Mouse (Mus musculus) embryonic facial prominence, embryonic 13.5 days (tissue): ENCODE results near the gene Golt1a. TPM values are rescaled to one million over a fixed set of nuclear protein-coding genes. Genes with fewer than 3 reads are reported as not detected.
A peak's percentile ranks its signal among the peaks of the same experiment; 100 is the strongest.
"Not testable (repeated sequence)": the region's sequence is repeated elsewhere in the genome, so short reads cannot be mapped to it uniquely, and the experiment has no call there.

Experiments used
- ATAC-seq: fragments of 200-750 bp; cut with Nextera tagmentation; 2 replicates; pipeline ENCODE4 v1.8.0; 2017; ENCODE audit warnings: low read depth; ENCODE audit not compliant: insufficient number of reproducible peaks, insufficient read depth, low FRiP score, low TSS enrichment
- H3K27ac ChIP-seq: fragments of 300-500 bp; sonication (generic); 2 replicates; pipeline ENCODE4 v1.5.1; 2015; ENCODE audit warnings: moderate library complexity, mild to moderate bottlenecking, inconsistent platforms
- H3K27me3 ChIP-seq: fragments of 300-500 bp; sonication (generic); 2 replicates; pipeline ENCODE4 v1.6.1; 2015; ENCODE audit warnings: mild to moderate bottlenecking, inconsistent platforms
- H3K36me3 ChIP-seq: fragments of 300-500 bp; sonication (generic); 2 replicates; pipeline ENCODE4 v1.6.1; 2015; ENCODE audit warnings: mild to moderate bottlenecking, inconsistent platforms
- H3K4me1 ChIP-seq: fragments of 300-500 bp; sonication (generic); 2 replicates; pipeline ENCODE4 v1.6.1; 2015; ENCODE audit warnings: inconsistent platforms
- H3K4me2 ChIP-seq: fragments of 300-500 bp; sonication (generic); 2 replicates; pipeline ENCODE4 v1.6.1; 2015; ENCODE audit warnings: moderate library complexity, mild to moderate bottlenecking, inconsistent platforms
- H3K4me3 ChIP-seq: fragments of 300-500 bp; sonication (generic); 2 replicates; pipeline ENCODE4 v1.5.1; 2015; ENCODE audit warnings: mild to moderate bottlenecking, inconsistent platforms
- H3K9ac ChIP-seq: fragments of 300-500 bp; sonication (generic); 2 replicates; pipeline ENCODE4 v1.6.1; 2015; ENCODE audit warnings: mild to moderate bottlenecking, inconsistent platforms
- H3K9me3 ChIP-seq: fragments of 300-500 bp; sonication (generic); 2 replicates; pipeline ENCODE4 v1.6.1; 2016; ENCODE audit warnings: inconsistent platforms
- WGBS: fragments of 180-500 bp; shearing (Covaris S2); methylation state at CpG from one replicate; pipeline ENCODE4 v1.1.7; 2015; ENCODE audit warnings: mixed read lengths; 5-methylcytosine and 5-hydroxymethylcytosine counted together
- polyA plus RNA-seq: library from polyadenylated mRNA; unstranded; fragments of >200 nt; fragmentation: Nextera tagmentation; extraction: Ambion mirVana; gene quantifications from 2 replicates; pipeline ENCODE4 v1.2.1, GENCODE M21; 2015

The Golt1a gene
- polyA plus RNA-seq, 1 experiment from 2014 or later = not detected

- Histone ChIP-seq H3K4me1 (peaks cover 13% of the 10 kb centered on the region), H3K36me3 (no peaks in the 10 kb centered on the region), H3K27me3 (peaks cover 47% of the 10 kb centered on the region), H3K9ac (no peak overlapping the region), H3K9me3 (no peaks in the 10 kb centered on the region), H3K4me2 (no peak overlapping the region), H3K4me3 (no peak overlapping the region), H3K27ac (no peak overlapping the region)
- no peak for ATAC-seq
- 58% methylated on average over 6 of the region's 6 CpGs for WGBS
These were observed 18.7 kb downstream of the Golt1a start for GRCm38 (mm10) chr1:133328299-133328795.

- Histone ChIP-seq H3K4me3 (peak overlapping the region; percentile 36), H3K27me3 (peaks cover 47% of the 10 kb centered on the region), H3K27ac (no peak overlapping the region), H3K4me1 (peaks cover 6% of the 10 kb centered on the region), H3K36me3 (no peaks in the 10 kb centered on the region), H3K9me3 (no peaks in the 10 kb centered on the region), H3K9ac (peak overlapping the region; percentile 49; the same call in 1 of the 2 replicates), H3K4me2 (peak overlapping the region; percentile 63)
- ATAC-seq = no peak
- WGBS = 6% methylated on average over 34 of the region's 34 CpGs
These were observed 19.5 kb downstream of the Golt1a start for GRCm38 (mm10) chr1:133328896-133329637.

GRCm38 (mm10) chr1:133329638-133329964, 20.0 kb downstream of the Golt1a start:
- Histone ChIP-seq H3K27me3 (peaks cover 47% of the 10 kb centered on the region), H3K4me1 (peaks cover 6% of the 10 kb centered on the region), H3K4me3 (peak overlapping the region; percentile 36), H3K9me3 (no peaks in the 10 kb centered on the region), H3K4me2 (peak overlapping the region; percentile 63), H3K36me3 (no peaks in the 10 kb centered on the region), H3K9ac (peak overlapping the region; percentile 49; the same call in 1 of the 2 replicates), H3K27ac (no peak overlapping the region)
- WGBS = 20% methylated on average over 7 of the region's 7 CpGs
- ATAC-seq = no peak

GRCm38 (mm10) chr1:133331142-133331541, 21.5 kb downstream of the Golt1a start:
- no peak for ATAC-seq
- H3K27ac ChIP-seq = no peak overlapping the region
- 68% methylated on average over 3 of the region's 3 CpGs for WGBS
- peaks cover 6% of the 10 kb centered on the region for H3K4me1 ChIP-seq
- no peak overlapping the region for H3K4me2 ChIP-seq
- H3K4me3 ChIP-seq = no peak overlapping the region
- H3K27me3 ChIP-seq = peaks cover 47% of the 10 kb centered on the region
- no peak overlapping the region for H3K9ac ChIP-seq
- H3K9me3 ChIP-seq = no peaks in the 10 kb centered on the region
- no peaks in the 10 kb centered on the region for H3K36me3 ChIP-seq

GRCm38 (mm10) chr1:133332656-133333430, 23.2 kb downstream of the Golt1a start:
- no peak overlapping the region for H3K27ac ChIP-seq

GRCm38 (mm10) chr1:133333937-133334336, 24.3 kb downstream of the Golt1a start:
- H3K27me3 ChIP-seq = peaks cover 27% of the 10 kb centered on the region
- H3K4me2 ChIP-seq = no peak overlapping the region
- ATAC-seq = no peak
- H3K27ac ChIP-seq = no peak overlapping the region
- 86% methylated on average over 6 of the region's 6 CpGs for WGBS
- H3K9me3 ChIP-seq = no peaks in the 10 kb centered on the region
- H3K9ac ChIP-seq = no peak overlapping the region
- peaks cover 6% of the 10 kb centered on the region for H3K4me1 ChIP-seq
- no peaks in the 10 kb centered on the region for H3K36me3 ChIP-seq
- no peak overlapping the region for H3K4me3 ChIP-seq

More at GRCm38 (mm10) chr1:133332656-133333430, 23.2 kb downstream of the Golt1a start:
- Histone ChIP-seq H3K27me3 (peaks cover 38% of the 10 kb centered on the region), H3K36me3 (no peaks in the 10 kb centered on the region), H3K9ac (no peak overlapping the region), H3K4me3 (no peak overlapping the region), H3K9me3 (no peaks in the 10 kb centered on the region), H3K4me2 (no peak overlapping the region), H3K4me1 (peaks cover 6% of the 10 kb centered on the region)
- no peak for ATAC-seq
- 84% methylated on average over 11 of the region's 11 CpGs for WGBS

- H3K4me2 ChIP-seq, H3K27me3 ChIP-seq, H3K9ac ChIP-seq, H3K4me3 ChIP-seq, H3K4me1 ChIP-seq, H3K36me3 ChIP-seq, H3K27ac ChIP-seq, ATAC-seq, H3K9me3 ChIP-seq: not testable (repeated sequence)
- 69% methylated on average over 1 of the region's 1 CpGs for WGBS
These were observed 30.8 kb downstream of the Golt1a start for GRCm38 (mm10) chr1:133340403-133340802.

- Histone ChIP-seq H3K4me2 (no peak overlapping the region), H3K27ac (no peak overlapping the region), H3K36me3 (no peaks in the 10 kb centered on the region), H3K9me3 (no peaks in the 10 kb centered on the region), H3K4me3 (no peak overlapping the region), H3K27me3 (no peaks in the 10 kb centered on the region), H3K9ac (no peak overlapping the region), H3K4me1 (no peaks in the 10 kb centered on the region)
- no peak for ATAC-seq
- 88% methylated on average over 2 of the region's 2 CpGs for WGBS
These were observed 34.8 kb downstream of the Golt1a start for GRCm38 (mm10) chr1:133344357-133344756.

- H3K4me3 ChIP-seq = no peak overlapping the region
- WGBS = 79% methylated on average over 9 of the region's 9 CpGs
- no peak for ATAC-seq
These were observed 36.9 kb downstream of the Golt1a start for GRCm38 (mm10) chr1:133346531-133346930.

GRCm38 (mm10) chr1:133347226-133347625, 37.6 kb downstream of the Golt1a start:
- Histone ChIP-seq H3K9ac (no peak overlapping the region), H3K27ac (no peak overlapping the region), H3K9me3 (no peaks in the 10 kb centered on the region), H3K4me1 (peaks cover 8% of the 10 kb centered on the region), H3K27me3 (peaks cover 1% of the 10 kb centered on the region; the same call in 1 of the 2 replicates), H3K36me3 (no peaks in the 10 kb centered on the region), H3K4me3 (no peak overlapping the region), H3K4me2 (no peak overlapping the region)
- WGBS = 70% methylated on average over 3 of the region's 3 CpGs
- ATAC-seq = no peak

More at GRCm38 (mm10) chr1:133346531-133346930, 36.9 kb downstream of the Golt1a start:
- Histone ChIP-seq H3K4me2 (no peak overlapping the region), H3K36me3 (no peaks in the 10 kb centered on the region), H3K9ac (no peak overlapping the region), H3K9me3 (no peaks in the 10 kb centered on the region), H3K27ac (no peak overlapping the region), H3K4me1 (peaks cover 4% of the 10 kb centered on the region), H3K27me3 (no peaks in the 10 kb centered on the region)

- H3K9me3 ChIP-seq = no peaks in the 10 kb centered on the region
- no peaks in the 10 kb centered on the region for H3K36me3 ChIP-seq
- H3K4me2 ChIP-seq = no peak overlapping the region
- H3K4me3 ChIP-seq = no peak overlapping the region
- no peak overlapping the region for H3K9ac ChIP-seq
- peaks cover 8% of the 10 kb centered on the region for H3K4me1 ChIP-seq
- 74% methylated on average over 11 of the region's 11 CpGs for WGBS
- ATAC-seq = no peak
- peaks cover 4% of the 10 kb centered on the region; the same call in 1 of the 2 replicates for H3K27me3 ChIP-seq
- no peak overlapping the region for H3K27ac ChIP-seq
These were observed 38.3 kb downstream of the Golt1a start for GRCm38 (mm10) chr1:133347693-133348520.
